Mouse (Mus musculus) liver, postnatal 0 days (tissue): ENCODE data around the gene Sphk2. TPM values are rescaled to one million over a fixed set of nuclear protein-coding genes. Genes with fewer than 3 reads are reported as not detected.

ENCODE experiments used
- ATAC-seq: fragments of 200-750 bp; cut with Nextera tagmentation; 2 replicates; pipeline ENCODE4 v1.8.0; 2017; ENCODE audit warnings: mild to moderate bottlenecking, moderate library complexity
- DNase-seq: peaks from one replicate; pipeline ENCODE4 v3.0.0-alpha.2; 2016
- H3K27ac ChIP-seq: fragments of 300-500 bp; sonication (generic); 2 replicates; pipeline ENCODE4 v1.5.1; 2014; ENCODE audit warnings: antibody characterized with exemption, moderate library complexity, mild to moderate bottlenecking, low read depth
- H3K27me3 ChIP-seq: fragments of 300-500 bp; sonication (generic); 2 replicates; pipeline ENCODE4 v1.6.1; 2014; ENCODE audit warnings: low read length, control low read depth, mixed read lengths; ENCODE audit not compliant: insufficient read depth
- H3K36me3 ChIP-seq: fragments of 300-500 bp; sonication (generic); replicated peaks from 2 replicates; pipeline ENCODE4 v1.6.1; 2014; ENCODE audit warnings: mild to moderate bottlenecking, control low read depth, low read length, moderate library complexity, mixed read lengths; ENCODE audit not compliant: insufficient read depth
- H3K4me1 ChIP-seq: fragments of 300-500 bp; sonication (generic); 2 replicates; pipeline ENCODE4 v1.6.1; 2014; ENCODE audit warnings: antibody characterized with exemption, mild to moderate bottlenecking, control low read depth; ENCODE audit not compliant: insufficient read depth
- H3K4me2 ChIP-seq: fragments of 300-500 bp; sonication (generic); 2 replicates; pipeline ENCODE4 v1.6.1; 2014; ENCODE audit warnings: low read depth, mild to moderate bottlenecking, low read length, moderate library complexity, mixed read lengths
- H3K4me3 ChIP-seq: fragments of 300-500 bp; sonication (generic); 2 replicates; pipeline ENCODE4 v1.5.1; 2014; ENCODE audit warnings: low read depth, low read length
- H3K9ac ChIP-seq: fragments of 300-500 bp; sonication (generic); replicated peaks from 2 replicates; pipeline ENCODE4 v1.6.1; 2014; ENCODE audit warnings: mild to moderate bottlenecking, moderate library complexity
- H3K9me3 ChIP-seq: fragments of 300-500 bp; sonication (generic); 2 replicates; pipeline ENCODE4 v1.6.1; 2016; ENCODE audit warnings: mild to moderate bottlenecking, control low read depth, low read length, mixed read lengths
- CTCF ChIP-seq: sonication (generic); IDR thresholded peaks from 2 replicates; pipeline ENCODE4 v1.5.1; 2016; ENCODE audit warnings: antibody characterized with exemption, low read depth
- EP300 ChIP-seq: IDR thresholded peaks from 2 replicates; pipeline ENCODE4 v1.6.1; 2016; ENCODE audit warnings: antibody characterized with exemption, low read depth, mild to moderate bottlenecking
- WGBS: fragments of 180-500 bp; shearing (Covaris S2); extraction: QIAGEN DNeasy Blood & Tissue Kit; methylation state at CpG from one replicate; pipeline ENCODE4 v1.1.7; 2014; ENCODE audit not compliant: insufficient replicate concordance; 5-methylcytosine and 5-hydroxymethylcytosine counted together
- polyA plus RNA-seq: library from polyadenylated mRNA; unstranded; fragments of >200 nt; fragmentation: Nextera tagmentation; extraction: Ambion mirVana; gene quantifications from 2 replicates; pipeline ENCODE4 v1.2.1, GENCODE M21; 2015

Gene Sphk2
- polyA plus RNA-seq, 1 experiment from 2014 or later, result 15.5 TPM

- ATAC-seq, result no peak
- peaks cover 16% of the 10 kb centered on the region for H3K4me1 ChIP-seq
- H3K9ac ChIP-seq, result no peak overlapping the region
- peaks cover 21% of the 10 kb centered on the region for H3K36me3 ChIP-seq
- H3K4me2 ChIP-seq, result no peak overlapping the region
- H3K27ac ChIP-seq, result no peak overlapping the region
- no peak overlapping the region for H3K4me3 ChIP-seq
- no peak for TF ChIP-seq CTCF
- no peak for TF ChIP-seq EP300
- DNase-seq, result no peak
- WGBS, result 80% methylated on average over 4 of the region's 4 CpGs
- no peaks in the 10 kb centered on the region for H3K9me3 ChIP-seq
- no peaks in the 10 kb centered on the region for H3K27me3 ChIP-seq
Measured at GRCm38 (mm10) chr7:45723301-45723700, 5.5 kb upstream of the Sphk2 start.

- TF ChIP-seq CTCF, result no peak; the same call in 1 of the 2 replicates
- TF ChIP-seq EP300, result no peak
- H3K36me3 ChIP-seq, result peaks cover 21% of the 10 kb centered on the region
Measured at GRCm38 (mm10) chr7:45722348-45722713, 4.5 kb upstream of the Sphk2 start.

GRCm38 (mm10) chr7:45721642-45722347 lies 4.0 kb upstream of the Sphk2 start:
- 76% methylated on average over 13 of the region's 13 CpGs for WGBS
- no peak overlapping the region for H3K4me2 ChIP-seq
- H3K4me3 ChIP-seq, result no peak overlapping the region
- no peaks in the 10 kb centered on the region for H3K9me3 ChIP-seq
- no peak overlapping the region for H3K9ac ChIP-seq
- no peaks in the 10 kb centered on the region for H3K27me3 ChIP-seq
- DNase-seq, result no peak
- TF ChIP-seq CTCF, result no peak
- no peak for TF ChIP-seq EP300
- H3K4me1 ChIP-seq, result peaks cover 16% of the 10 kb centered on the region
- no peak overlapping the region for H3K27ac ChIP-seq
- no peak for ATAC-seq
- peaks cover 21% of the 10 kb centered on the region for H3K36me3 ChIP-seq

More at GRCm38 (mm10) chr7:45722348-45722713, 4.5 kb upstream of the Sphk2 start:
- Histone ChIP-seq H3K4me2 (no peak overlapping the region), H3K4me3 (no peak overlapping the region), H3K27ac (no peak overlapping the region), H3K4me1 (peaks cover 12% of the 10 kb centered on the region), H3K27me3 (no peaks in the 10 kb centered on the region), H3K9ac (no peak overlapping the region), H3K9me3 (no peaks in the 10 kb centered on the region)
- WGBS, result 79% methylated on average over 13 of the region's 13 CpGs
- ATAC-seq, result no peak
- peak; percentile 30 for DNase-seq

- Histone ChIP-seq H3K4me3 (no peak overlapping the region), H3K4me1 (peaks cover 21% of the 10 kb centered on the region), H3K9me3 (no peaks in the 10 kb centered on the region), H3K27me3 (no peaks in the 10 kb centered on the region), H3K4me2 (no peak overlapping the region), H3K27ac (no peak overlapping the region), H3K9ac (no peak overlapping the region), H3K36me3 (peaks cover 21% of the 10 kb centered on the region)
- 70% methylated on average over 7 of the region's 7 CpGs for WGBS
- ATAC-seq (no peak), DNase-seq (no peak)
- TF ChIP-seq EP300 (no peak), CTCF (no peak)
Measured at GRCm38 (mm10) chr7:45721234-45721571, 3.4 kb upstream of the Sphk2 start.

DNA sequence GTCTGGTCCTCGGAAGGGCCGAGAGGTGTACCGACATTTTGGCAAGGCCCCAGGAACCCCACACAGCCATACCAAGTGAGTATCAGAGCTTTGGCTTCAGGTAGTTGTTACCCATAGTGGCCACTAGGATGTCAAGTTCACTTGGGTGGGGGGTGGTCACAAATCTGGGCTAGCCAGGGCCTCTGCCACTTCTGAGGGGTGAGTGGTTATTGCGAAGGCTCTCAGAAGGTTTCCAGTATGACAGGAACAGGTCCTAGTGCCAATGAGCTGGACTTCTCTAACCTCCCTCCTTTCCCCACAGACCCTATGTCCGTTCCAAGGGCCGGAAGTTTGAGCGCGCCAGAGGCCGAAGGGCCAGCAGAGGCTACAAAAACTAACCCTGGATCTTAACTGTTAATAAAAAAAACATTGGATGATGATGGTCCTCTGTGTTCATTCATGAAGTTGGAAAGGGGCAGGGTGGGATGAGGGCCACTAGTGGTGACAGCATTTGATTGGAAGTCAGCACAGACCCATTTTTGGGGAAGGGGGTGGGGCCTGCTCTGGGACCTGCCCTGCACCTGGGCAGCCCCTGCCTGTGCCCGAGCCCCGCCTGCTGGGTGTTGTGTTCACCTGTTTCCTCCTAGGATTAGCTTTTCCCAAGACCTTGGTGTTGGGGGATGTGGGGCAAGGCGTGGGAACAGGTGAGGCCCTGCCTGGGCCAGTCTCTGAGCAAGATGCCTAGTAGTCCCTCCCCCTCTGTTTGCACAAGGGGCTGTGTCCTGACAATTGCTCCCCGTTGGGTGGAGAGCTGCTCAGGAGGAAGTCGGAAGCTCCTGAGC lies 2.8 kb upstream of the Sphk2 start, which contains the start of gene Fam83e:
TSS of gene Fam83e (plus strand) at position 800 of the 821 bp plus-strand sequence.
- Histone ChIP-seq H3K9me3 (no peaks in the 10 kb centered on the region), H3K4me1 (peaks cover 26% of the 10 kb centered on the region), H3K9ac (no peak within 1 kb of the TSS), H3K4me2 (no peak within 1 kb of the TSS), H3K36me3 (peaks cover 21% of the 10 kb centered on the region), H3K4me3 (no peak within 1 kb of the TSS), H3K27ac (no peak within 1 kb of the TSS), H3K27me3 (no peaks in the 10 kb centered on the region)
- TF ChIP-seq EP300, result no peak
- peak; percentile 34 for TF ChIP-seq CTCF
- DNase-seq, result no peak
- ATAC-seq, result no peak
- WGBS, result 78% methylated on average over 14 of the region's 14 CpGs

- 88% methylated on average over 15 of the region's 16 CpGs for WGBS
- H3K4me1 ChIP-seq, result peaks cover 28% of the 10 kb centered on the region
- DNase-seq, result no peak
- H3K27me3 ChIP-seq, result no peaks in the 10 kb centered on the region
- no peaks in the 10 kb centered on the region for H3K9me3 ChIP-seq
- no peak overlapping the region for H3K27ac ChIP-seq
- no peak for TF ChIP-seq EP300
- no peak for TF ChIP-seq CTCF
- peak overlapping the region; percentile 89 for H3K4me2 ChIP-seq
- H3K36me3 ChIP-seq, result peaks cover 21% of the 10 kb centered on the region
- H3K9ac ChIP-seq, result peak overlapping the region; percentile 97
- no peak overlapping the region for H3K4me3 ChIP-seq
- no peak for ATAC-seq
Measured at GRCm38 (mm10) chr7:45719738-45720412, 2.1 kb upstream of the Sphk2 start.
